Mouse (Mus musculus) granulocyte monocyte progenitor cell, adult 5-6 weeks (primary cell): ENCODE data around the gene Zbtb20. TPM values are rescaled to one million over a fixed set of nuclear protein-coding genes. Genes with fewer than 3 reads are reported as not detected.

Experiments
- ATAC-seq: replicated peaks from 2 replicates; pipeline ENCODE4 v1.8.0; 2016; ENCODE audit warnings: mild to moderate bottlenecking, moderate TSS enrichment, inconsistent platforms; ENCODE audit not compliant: poor library complexity, severe bottlenecking
- total RNA-seq, 2 experiments: library from RNA; stranded (forward) in 1 of 2; stranded (reverse) in 1 of 2; fragments of 200-712, 200-1000 nt in 1 of 2; fragments of >200 nt in 1 of 2; fragmentation: Nextera tagmentation in 1 of 2; gene quantifications; 2 replicates each; pipeline ENCODE4 v1.2.3; 2014 to 2017

Zbtb20 gene
- total RNA-seq, 2 experiments from 2014 or later, result 6.7 to 22.0 TPM

- ATAC-seq, result no peak
These were observed 661.5 kb downstream of the Zbtb20 start for GRCm38 (mm10) chr16:43537163-43537562.

- peak; percentile 20; the same call in 1 of the 2 replicates for ATAC-seq
These were observed 664.0 kb downstream of the Zbtb20 start for GRCm38 (mm10) chr16:43539659-43540096.

GRCm38 (mm10) chr16:43540108-43540507, 664.4 kb downstream of the Zbtb20 start:
- peak; percentile 95 for ATAC-seq

GRCm38 (mm10) chr16:43540546-43541167, 665.0 kb downstream of the Zbtb20 start:
- ATAC-seq, result no peak

- ATAC-seq, result peak; percentile 67
These were observed 669.6 kb downstream of the Zbtb20 start for GRCm38 (mm10) chr16:43545261-43545660.

GRCm38 (mm10) chr16:43547323-43548180, 671.9 kb downstream of the Zbtb20 start:
- peak; percentile 29 for ATAC-seq

- ATAC-seq, result no peak
These were observed 673.1 kb downstream of the Zbtb20 start for GRCm38 (mm10) chr16:43548774-43549173.

- ATAC-seq, result no peak
These were observed 673.9 kb downstream of the Zbtb20 start for GRCm38 (mm10) chr16:43549425-43550089.

- no peak for ATAC-seq
These were observed 676.8 kb downstream of the Zbtb20 start for GRCm38 (mm10) chr16:43552443-43552842.

- no peak for ATAC-seq
These were observed 681.7 kb downstream of the Zbtb20 start for GRCm38 (mm10) chr16:43557385-43557784.

- ATAC-seq, result no peak
These were observed 685.6 kb downstream of the Zbtb20 start for GRCm38 (mm10) chr16:43561330-43561729.

GRCm38 (mm10) chr16:43561956-43562355, 686.3 kb downstream of the Zbtb20 start:
- 0 out of 2 replicates have a peak, but pooled peaks have one; percentile 17 for ATAC-seq

GRCm38 (mm10) chr16:43565872-43566271, 690.2 kb downstream of the Zbtb20 start:
- ATAC-seq, result no peak

GRCm38 (mm10) chr16:43566511-43566910, 690.8 kb downstream of the Zbtb20 start:
- no peak for ATAC-seq

GRCm38 (mm10) chr16:43571376-43572081, 695.8 kb downstream of the Zbtb20 start:
- no peak for ATAC-seq

- no peak for ATAC-seq
These were observed 696.5 kb downstream of the Zbtb20 start for GRCm38 (mm10) chr16:43572171-43572570.

GRCm38 (mm10) chr16:43572766-43573165, 697.1 kb downstream of the Zbtb20 start:
- ATAC-seq, result no peak

GRCm38 (mm10) chr16:43573181-43573833, 697.6 kb downstream of the Zbtb20 start:
- peak; percentile 56 for ATAC-seq

- ATAC-seq, result peak; percentile 90
These were observed 698.5 kb downstream of the Zbtb20 start for GRCm38 (mm10) chr16:43574006-43574764.
